Mouse (Mus musculus) midbrain, postnatal 0 days (tissue): ENCODE results near the gene Hnrnpll. TPM values are rescaled to one million over a fixed set of nuclear protein-coding genes. Genes with fewer than 3 reads are reported as not detected.
"Not testable (repeated sequence)": the region's sequence is repeated elsewhere in the genome, so short reads cannot be mapped to it uniquely, and the experiment has no call there.

Experiments
- ATAC-seq: fragments of 200-750 bp; cut with Nextera tagmentation; 2 replicates; pipeline ENCODE4 v1.8.0; 2017; ENCODE audit warnings: moderate number of reproducible peaks, mild to moderate bottlenecking, moderate TSS enrichment, moderate library complexity; ENCODE audit not compliant: low FRiP score
- DNase-seq: peaks from one replicate; pipeline ENCODE4 v3.0.0-alpha.2; 2015; ENCODE audit warnings: low spot score
- H3K27ac ChIP-seq: fragments of 300-500 bp; sonication (generic); 2 replicates; pipeline ENCODE4 v1.5.1; 2014; ENCODE audit warnings: low read depth, mild to moderate bottlenecking, low read length, mixed read lengths
- H3K27me3 ChIP-seq: fragments of 300-500 bp; sonication (generic); 2 replicates; pipeline ENCODE4 v1.6.1; 2014; ENCODE audit warnings: low read length, control low read depth, mixed read lengths; ENCODE audit not compliant: insufficient read depth
- H3K36me3 ChIP-seq: fragments of 300-500 bp; sonication (generic); 2 replicates; pipeline ENCODE4 v1.6.1; 2014; ENCODE audit warnings: low read length, control low read depth, mixed read lengths; ENCODE audit not compliant: insufficient read depth
- H3K4me1 ChIP-seq: fragments of 300-500 bp; sonication (generic); 2 replicates; pipeline ENCODE4 v1.6.1; 2014; ENCODE audit warnings: mild to moderate bottlenecking, control low read depth, antibody characterized with exemption, low read length, mixed read lengths; ENCODE audit not compliant: insufficient read depth
- H3K4me2 ChIP-seq: fragments of 300-500 bp; sonication (generic); 2 replicates; pipeline ENCODE4 v1.6.1; 2014; ENCODE audit warnings: low read depth, mild to moderate bottlenecking, low read length, mixed read lengths; ENCODE audit not compliant: poor library complexity, severe bottlenecking
- H3K4me3 ChIP-seq: fragments of 300-500 bp; sonication (generic); 2 replicates; pipeline ENCODE4 v1.5.1; 2014; ENCODE audit warnings: low read depth, mild to moderate bottlenecking, low read length, moderate library complexity
- H3K9ac ChIP-seq: fragments of 300-500 bp; sonication (generic); replicated peaks from 2 replicates; pipeline ENCODE4 v1.6.1; 2014; ENCODE audit warnings: mild to moderate bottlenecking, low read length, moderate library complexity, mixed read lengths; ENCODE audit not compliant: poor library complexity, severe bottlenecking
- H3K9me3 ChIP-seq: fragments of 300-500 bp; sonication (generic); 2 replicates; pipeline ENCODE4 v1.6.1; 2016; ENCODE audit warnings: low read length, control low read depth
- CTCF ChIP-seq: IDR thresholded peaks from 2 replicates; pipeline ENCODE4 v1.5.1; 2016; ENCODE audit warnings: antibody characterized with exemption, mild to moderate bottlenecking
- WGBS: fragments of 180-500 bp; shearing (Covaris S2); extraction: QIAGEN DNeasy Blood & Tissue Kit; methylation state at CpG from one replicate; pipeline ENCODE4 v1.1.7; 2014; 5-methylcytosine and 5-hydroxymethylcytosine counted together
- polyA plus RNA-seq: library from polyadenylated mRNA; unstranded; fragments of >200 nt; fragmentation: Nextera tagmentation; extraction: Ambion mirVana; gene quantifications from 2 replicates; pipeline ENCODE4 v1.2.1, GENCODE M21; 2015
- total RNA-seq: library from RNA; depleted of rRNA; stranded (reverse); fragments of >200 nt; gene quantifications from 2 replicates; pipeline ENCODE4 v1.2.3, GENCODE M21; 2014

Hnrnpll gene
- total and polyA plus RNA-seq, 2 experiments from 2014 or later, result 38.5 to 56.1 TPM

GRCm38 (mm10) chr17:80026189-80026936 lies 35.8 kb downstream of the Hnrnpll start:
- Histone ChIP-seq H3K4me1 (no peaks in the 10 kb centered on the region), H3K4me3 (no peak overlapping the region), H3K9me3 (no peaks in the 10 kb centered on the region), H3K36me3 (peaks cover 15% of the 10 kb centered on the region), H3K27ac (no peak overlapping the region), H3K27me3 (no peaks in the 10 kb centered on the region), H3K9ac (no peak overlapping the region), H3K4me2 (no peak overlapping the region)
- 93% methylated on average over 5 of the region's 5 CpGs for WGBS
- no peak for TF ChIP-seq CTCF
- ATAC-seq (no peak), DNase-seq (no peak)

GRCm38 (mm10) chr17:80022090-80022489 lies 40.0 kb downstream of the Hnrnpll start:
- Histone ChIP-seq H3K27ac (no peak overlapping the region), H3K4me1 (no peaks in the 10 kb centered on the region), H3K36me3 (peaks cover under 1% of the 10 kb centered on the region; the same call in 1 of the 2 replicates), H3K9me3 (no peaks in the 10 kb centered on the region), H3K27me3 (no peaks in the 10 kb centered on the region), H3K4me2 (no peak overlapping the region), H3K4me3 (no peak overlapping the region), H3K9ac (no peak overlapping the region)
- TF ChIP-seq CTCF, result no peak
- DNase-seq, result no peak
- no peak for ATAC-seq
- WGBS, result 68% methylated on average over 5 of the region's 5 CpGs

DNA sequence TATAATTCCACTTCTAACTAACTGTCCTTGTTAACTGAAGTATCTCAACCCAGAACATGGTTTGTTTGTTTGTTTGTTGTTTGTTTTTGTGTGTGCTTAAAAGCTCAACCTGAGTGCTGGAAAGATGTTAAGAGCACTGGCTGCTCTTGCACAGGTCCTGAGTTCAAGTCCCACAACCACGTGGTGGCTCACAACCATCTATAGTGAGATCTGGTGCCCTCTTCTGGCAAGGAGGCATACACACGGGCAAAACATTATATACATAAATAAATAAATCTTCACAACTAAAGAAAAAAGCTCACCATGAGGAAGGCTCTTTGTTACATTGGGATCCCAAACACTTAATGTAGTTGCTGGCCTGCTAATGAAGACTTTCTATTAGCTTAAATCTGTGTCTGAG lies 41.6 kb downstream of the Hnrnpll start:
- no peak for ATAC-seq
- peak; percentile 50 for TF ChIP-seq CTCF
- H3K4me1 ChIP-seq, result no peaks in the 10 kb centered on the region
- no peak for DNase-seq
- no peak overlapping the region for H3K4me3 ChIP-seq
- H3K9me3 ChIP-seq, result no peaks in the 10 kb centered on the region
- no peaks in the 10 kb centered on the region for H3K36me3 ChIP-seq
- H3K9ac ChIP-seq, result no peak overlapping the region
- 71% methylated on average over 2 of the region's 2 CpGs for WGBS
- H3K27me3 ChIP-seq, result no peaks in the 10 kb centered on the region
- H3K4me2 ChIP-seq, result no peak overlapping the region
- no peak overlapping the region for H3K27ac ChIP-seq

DNA sequence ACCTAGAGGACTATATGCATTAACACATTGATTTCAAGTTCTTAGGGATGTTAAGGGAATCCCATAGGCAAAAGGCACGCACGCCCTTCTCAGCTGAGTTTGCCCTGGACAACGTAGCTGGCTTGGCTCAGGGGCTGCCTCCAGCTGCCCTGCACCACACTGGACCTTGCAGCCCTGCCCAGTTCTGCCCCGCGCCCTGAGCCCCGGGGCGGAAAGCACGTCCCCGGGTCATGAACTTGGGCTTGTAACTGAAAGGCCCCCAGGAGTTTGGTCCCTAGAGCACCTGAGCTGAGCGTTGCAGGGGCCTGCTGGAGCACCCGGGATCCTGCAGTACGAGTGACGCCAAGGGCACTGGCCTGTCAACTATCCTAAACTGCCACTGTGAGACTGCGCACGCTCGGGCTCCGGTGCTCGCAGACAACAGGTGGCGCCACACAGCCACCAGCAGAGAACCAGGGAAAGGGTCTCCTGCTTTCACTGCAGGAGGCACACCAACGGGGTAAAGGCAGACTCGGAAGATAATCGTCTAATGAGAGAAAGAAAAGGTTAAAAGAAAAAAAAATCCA lies 43.1 kb downstream of the Hnrnpll start:
- no peaks in the 10 kb centered on the region for H3K27me3 ChIP-seq
- no peaks in the 10 kb centered on the region for H3K36me3 ChIP-seq
- ATAC-seq (no peak; the same call in 1 of the 2 replicates), DNase-seq (peak; percentile 40)
- 0 out of 2 replicates have a peak overlapping the region, but pooled peaks have one; percentile 9 for H3K4me3 ChIP-seq
- H3K4me2 ChIP-seq, result peak overlapping the region; percentile 42
- H3K9me3 ChIP-seq, result no peaks in the 10 kb centered on the region
- TF ChIP-seq CTCF, result peak; percentile 70
- WGBS, result 12% methylated on average over 22 of the region's 22 CpGs
- H3K4me1 ChIP-seq, result no peaks in the 10 kb centered on the region
- no peak overlapping the region for H3K27ac ChIP-seq
- H3K9ac ChIP-seq, result no peak overlapping the region

DNA sequence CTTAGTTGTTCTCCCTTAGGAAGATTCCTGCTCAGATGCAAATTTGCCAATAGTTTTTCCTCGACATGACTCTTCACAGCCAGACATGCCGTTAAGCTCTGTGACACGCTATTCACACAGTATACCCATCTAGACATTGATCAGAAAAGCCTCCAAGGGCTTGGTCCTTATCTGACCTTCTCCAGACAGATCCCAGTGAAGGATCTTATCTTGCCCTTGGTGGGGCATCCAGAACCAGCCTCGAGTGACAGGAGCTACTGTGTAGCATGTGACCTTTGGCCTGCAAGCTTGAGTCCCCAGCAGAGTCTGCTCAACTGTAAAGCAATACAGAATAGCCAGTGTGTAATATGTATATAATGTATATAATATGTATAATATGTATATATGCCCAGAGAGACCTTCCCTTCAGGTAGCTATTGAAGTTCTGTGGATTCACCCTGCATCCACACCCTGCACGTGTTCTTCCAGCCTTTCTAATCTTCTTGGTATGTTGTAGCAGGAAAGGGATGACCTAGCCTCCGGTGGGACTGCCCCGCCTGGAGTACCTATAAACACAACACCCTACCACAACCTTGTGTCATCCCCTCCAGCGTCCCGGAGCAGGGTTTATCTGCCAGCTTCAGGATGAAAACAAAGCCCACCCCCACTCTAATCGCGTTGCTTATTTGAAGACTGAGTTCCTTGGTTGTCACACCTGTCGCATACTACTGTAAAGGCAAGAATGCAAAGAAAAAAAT lies 43.7 kb downstream of the Hnrnpll start:
- Histone ChIP-seq H3K36me3 (no peaks in the 10 kb centered on the region), H3K4me2 (no peak overlapping the region), H3K9me3 (no peaks in the 10 kb centered on the region), H3K9ac (no peak overlapping the region), H3K27ac (no peak overlapping the region), H3K27me3 (no peaks in the 10 kb centered on the region), H3K4me3 (no peak overlapping the region), H3K4me1 (no peaks in the 10 kb centered on the region)
- DNase-seq (no peak), ATAC-seq (no peak)
- no peak for TF ChIP-seq CTCF
- 70% methylated on average over 12 of the region's 12 CpGs for WGBS

DNA sequence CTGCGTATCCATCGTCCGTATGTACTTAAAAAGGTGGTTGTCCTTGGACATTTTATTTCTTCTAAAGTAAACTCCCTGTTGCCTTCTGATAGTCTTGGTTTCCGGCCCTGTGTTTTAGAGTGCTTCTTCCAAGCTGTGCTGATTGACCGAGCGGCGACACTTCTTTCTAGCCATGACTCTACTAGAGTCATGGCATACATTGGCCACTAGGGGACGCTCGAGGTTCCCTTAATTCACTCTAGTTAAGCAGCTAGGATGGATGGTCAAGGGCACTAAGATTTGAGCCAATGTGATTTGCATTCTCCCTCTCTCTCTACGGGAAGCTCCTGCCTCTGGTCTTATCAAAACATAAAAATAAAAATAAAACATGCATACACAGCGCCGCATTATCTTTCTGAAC lies 44.7 kb downstream of the Hnrnpll start:
- peak; percentile 67 for DNase-seq

DNA sequence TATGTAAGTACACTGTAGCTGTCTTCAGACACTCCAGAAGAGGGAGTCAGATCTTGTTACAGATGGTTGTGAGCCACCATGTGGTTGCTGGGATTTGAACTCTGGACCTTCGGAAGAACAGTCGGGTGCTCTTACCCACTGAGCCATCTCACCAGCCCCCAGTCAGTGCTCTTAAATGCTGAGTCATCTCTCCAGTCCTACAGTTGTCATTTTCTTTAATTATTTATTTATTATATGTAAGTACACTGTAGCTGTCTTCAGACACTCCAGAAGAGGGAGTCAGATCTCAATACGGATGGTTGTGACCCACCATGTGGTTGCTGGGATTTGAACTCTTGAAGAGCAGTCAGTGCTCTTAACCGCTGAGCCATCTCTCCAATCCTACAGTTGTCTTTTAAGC lies 45.7 kb downstream of the Hnrnpll start:
- not testable (repeated sequence) for H3K9me3 ChIP-seq, DNase-seq, H3K9ac ChIP-seq, H3K4me3 ChIP-seq, H3K36me3 ChIP-seq, H3K4me2 ChIP-seq, H3K27ac ChIP-seq, H3K4me1 ChIP-seq, ATAC-seq, H3K27me3 ChIP-seq
- WGBS, result 95% methylated on average over 4 of the region's 4 CpGs

More for the DNA sequence above, 44.7 kb downstream of the Hnrnpll start:
- Histone ChIP-seq H3K4me3 (no peak overlapping the region), H3K4me2 (no peak overlapping the region), H3K27me3 (no peaks in the 10 kb centered on the region), H3K27ac (no peak overlapping the region), H3K9ac (no peak overlapping the region), H3K4me1 (no peaks in the 10 kb centered on the region), H3K36me3 (no peaks in the 10 kb centered on the region), H3K9me3 (no peaks in the 10 kb centered on the region)
- peak; percentile 81 for TF ChIP-seq CTCF
- no peak for ATAC-seq
- WGBS, result 49% methylated on average over 12 of the region's 12 CpGs
